Mouse (Mus musculus) kidney, postnatal 36 days (tissue): ENCODE measurements around the gene Pate3.
"Not testable (repeated sequence)": the region's sequence is repeated elsewhere in the genome, so short reads cannot be mapped to it uniquely, and the experiment has no call there.

ENCODE experiments used
- DNase-seq, 2 experiments: peaks; one replicate each; pipeline ENCODE4 v3.0.0; 2021 to 2022; ENCODE audit warnings: mixed read lengths in 2 of 2

The Pate3 gene

GRCm38 (mm10) chr9:35648102-35648501 is at the start of gene Pate3:
TSS of gene Pate3 (minus strand) at chr9:35648202.
- no peak for DNase-seq

DNA sequence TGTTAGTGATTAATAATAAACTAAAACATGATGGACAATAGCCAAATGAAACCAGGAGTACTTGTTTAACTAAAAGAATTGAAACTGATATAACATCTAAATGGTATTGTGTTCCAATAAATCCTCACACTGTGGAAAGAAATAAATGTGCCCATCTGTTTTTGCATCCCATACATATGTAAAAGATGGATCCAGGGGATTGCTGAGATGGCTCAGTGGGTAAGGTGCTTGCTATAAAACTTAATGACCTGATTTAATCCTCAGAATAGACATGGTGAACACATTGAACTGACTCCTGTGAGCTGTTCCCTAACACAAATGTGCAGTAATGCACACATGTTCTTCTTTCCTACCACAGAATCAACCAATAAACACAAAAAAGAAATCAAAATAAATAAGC is 43.9 kb upstream of the Pate3 start:
- DNase-seq = no peak

DNA sequence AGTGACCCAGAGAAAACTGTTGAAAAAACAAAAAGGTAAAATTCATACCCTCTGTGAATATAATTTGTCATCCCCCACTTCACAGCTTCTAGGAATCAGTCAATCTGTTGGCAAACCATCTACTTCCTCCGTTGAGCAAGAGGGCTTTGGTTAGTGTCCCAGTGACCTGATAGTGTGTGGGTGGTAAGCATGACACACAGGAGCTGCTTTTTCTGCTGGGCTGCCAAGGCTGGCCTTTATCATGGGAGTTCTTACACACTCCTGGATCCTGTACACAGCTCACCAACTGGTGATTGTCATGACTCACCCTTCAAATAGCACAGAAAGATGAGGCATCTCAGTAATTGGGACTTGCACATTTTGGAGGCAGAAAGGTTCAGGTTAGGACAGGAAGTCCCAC is 39.0 kb upstream of the Pate3 start, which contains the start of gene Pate1:
Gene Pate1, minus strand, starts transcription at position 378 of the 400 bp plus-strand sequence.
- no peak for DNase-seq

DNA sequence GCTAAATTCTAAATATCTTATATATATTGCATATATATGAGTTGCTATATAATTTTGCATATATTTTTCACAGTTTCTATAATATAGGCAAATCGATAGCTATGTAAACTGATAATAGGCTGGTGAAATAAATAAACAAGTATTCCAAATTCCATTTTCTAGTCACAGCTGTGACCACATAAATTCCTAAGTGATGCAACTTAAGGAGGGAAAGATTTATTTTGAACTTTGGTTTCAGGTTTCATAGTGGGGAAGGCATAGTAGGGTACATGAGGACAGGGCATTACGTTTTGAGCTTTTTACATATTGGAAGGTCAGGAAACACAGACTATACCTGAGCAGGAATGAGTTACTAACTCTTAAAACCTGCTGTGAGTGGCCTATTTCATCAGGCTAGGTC is 25.6 kb upstream of the Pate3 start:
- DNase-seq = no peak

DNA sequence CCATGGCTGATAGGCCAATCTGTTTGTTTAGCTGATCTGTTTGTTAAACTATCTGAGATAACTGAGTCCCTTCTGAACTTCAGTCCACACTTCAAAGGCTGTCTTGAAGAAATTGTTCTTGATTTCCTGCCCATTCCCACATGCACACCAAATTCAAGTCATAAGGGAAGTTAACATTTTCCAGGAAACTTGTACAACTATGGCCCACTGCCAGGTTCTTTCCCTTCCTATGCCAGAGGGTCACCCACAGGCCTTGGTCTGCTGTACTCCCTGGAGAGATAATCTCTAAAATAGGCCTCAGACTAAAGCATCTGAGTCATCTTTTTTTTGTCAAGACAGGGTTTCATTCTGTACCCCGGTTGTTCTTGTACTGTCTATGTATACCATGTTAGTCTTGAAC is 15.0 kb downstream of the Pate3 start:
- peak in 1 of 2 experiments; percentile 11 for DNase-seq

DNA sequence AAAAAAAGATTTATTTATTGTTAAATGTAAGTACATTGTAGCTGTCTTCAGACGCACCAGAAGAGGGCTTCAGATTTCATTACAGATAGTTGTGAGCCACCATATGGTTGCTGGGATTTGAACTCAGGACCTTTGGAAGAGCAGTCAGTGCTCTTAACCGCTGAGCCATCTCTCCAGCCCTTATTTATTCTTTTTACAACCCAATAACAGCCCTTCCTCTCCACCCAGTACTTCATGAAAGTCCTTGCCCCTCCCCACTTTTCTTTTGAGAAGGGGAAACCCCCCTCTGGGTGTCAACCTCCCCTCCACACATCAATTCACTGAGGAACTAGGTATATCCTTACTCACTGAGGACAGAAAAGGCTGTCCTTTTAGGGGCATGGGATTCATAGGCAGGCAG is 31.2 kb downstream of the Pate3 start:
- DNase-seq = not testable (repeated sequence)

- no peak for DNase-seq
Measured at GRCm38 (mm10) chr9:35614005-35614404, 34.0 kb downstream of the Pate3 start.

GRCm38 (mm10) chr9:35611841-35612240 is 36.2 kb downstream of the Pate3 start, which contains the start of gene Pate4:
TSS of gene Pate4 (minus strand) at chr9:35611941.
- no peak for DNase-seq

- no peak for DNase-seq
Measured at GRCm38 (mm10) chr9:35607647-35608405, 40.2 kb downstream of the Pate3 start.
